Mouse (Mus musculus) stomach, embryonic 14.5 days (tissue): ENCODE measurements around the gene Rfc2. TPM values are rescaled to one million over a fixed set of nuclear protein-coding genes. Genes with fewer than 3 reads are reported as not detected.

Experiments used
- ATAC-seq: fragments of 200-750 bp; cut with Nextera tagmentation; 2 replicates; pipeline ENCODE4 v1.8.0; 2017; ENCODE audit warnings: low read depth, moderate TSS enrichment; ENCODE audit not compliant: insufficient number of reproducible peaks, insufficient read depth, low FRiP score
- H3K27ac ChIP-seq: fragments of 300-500 bp; sonication (generic); 2 replicates; pipeline ENCODE4 v1.5.1; 2014; ENCODE audit warnings: mild to moderate bottlenecking, low read length, moderate library complexity, mixed read lengths
- H3K27me3 ChIP-seq: fragments of 300-500 bp; sonication (generic); 2 replicates; pipeline ENCODE4 v1.6.1; 2014; ENCODE audit warnings: low read length, control low read depth, mixed read lengths; ENCODE audit not compliant: control insufficient read depth, insufficient read depth
- H3K36me3 ChIP-seq: fragments of 300-500 bp; sonication (generic); 2 replicates; pipeline ENCODE4 v1.6.1; 2014; ENCODE audit warnings: mild to moderate bottlenecking, control low read depth, low read length, moderate library complexity, mixed read lengths; ENCODE audit not compliant: control insufficient read depth, insufficient read depth
- H3K4me1 ChIP-seq: fragments of 300-500 bp; sonication (generic); 2 replicates; pipeline ENCODE4 v1.6.1; 2014; ENCODE audit warnings: low read length, control low read depth, mixed read lengths; ENCODE audit not compliant: control insufficient read depth, insufficient read depth
- H3K4me2 ChIP-seq: fragments of 300-500 bp; sonication (generic); replicated peaks from 2 replicates; pipeline ENCODE4 v1.6.1; 2014; ENCODE audit warnings: low read depth, low read length, control low read depth
- H3K4me3 ChIP-seq: fragments of 300-500 bp; sonication (generic); 2 replicates; pipeline ENCODE4 v1.5.1; 2014; ENCODE audit warnings: low read depth, low read length, control low read depth
- H3K9ac ChIP-seq: fragments of 300-500 bp; sonication (generic); replicated peaks from 2 replicates; pipeline ENCODE4 v1.6.1; 2014; ENCODE audit warnings: low read depth, mild to moderate bottlenecking, control low read depth, low read length, moderate library complexity, mixed read lengths
- H3K9me3 ChIP-seq: fragments of 300-500 bp; sonication (generic); 2 replicates; pipeline ENCODE4 v1.6.1; 2016; ENCODE audit warnings: low read depth, low read length, control low read depth; ENCODE audit not compliant: control insufficient read depth
- WGBS: fragments of 180-500 bp; shearing (Covaris S2); extraction: QIAGEN DNeasy Blood & Tissue Kit; methylation state at CpG from one replicate; pipeline ENCODE4 v1.1.7; 2014; 5-methylcytosine and 5-hydroxymethylcytosine counted together
- polyA plus RNA-seq: library from polyadenylated mRNA; unstranded; fragments of >200 nt; fragmentation: Nextera tagmentation; extraction: Ambion mirVana; gene quantifications from 2 replicates; pipeline ENCODE4 v1.2.1, GENCODE M21; 2014

The Rfc2 gene
- polyA plus RNA-seq, 1 experiment from 2014 or later, result 285 TPM

DNA sequence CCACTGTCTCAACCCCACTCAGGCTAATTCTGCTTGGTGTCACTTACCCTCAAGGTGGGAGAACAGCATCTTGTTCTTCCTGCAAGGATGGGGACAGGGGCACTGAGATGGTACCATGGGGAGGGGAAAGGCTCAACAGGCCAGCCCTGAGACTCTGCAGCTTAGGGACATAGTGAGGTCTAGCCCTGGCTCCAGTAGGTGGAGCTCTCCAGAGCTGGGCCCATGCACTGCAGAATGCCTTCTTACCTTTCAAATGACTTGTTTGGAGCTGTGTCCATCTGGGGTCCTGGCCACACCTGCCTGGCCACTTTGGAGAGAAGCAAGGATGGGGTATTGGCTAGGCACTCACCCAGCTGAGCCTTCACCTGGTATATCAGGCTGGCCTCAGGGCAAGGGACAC lies 25.1 kb downstream of the Rfc2 start:
- no peaks in the 10 kb centered on the region for H3K27me3 ChIP-seq
- no peak overlapping the region for H3K27ac ChIP-seq
- no peak overlapping the region for H3K4me2 ChIP-seq
- H3K36me3 ChIP-seq, result no peaks in the 10 kb centered on the region
- H3K4me1 ChIP-seq, result 0 out of 2 replicates have a peak, but pooled peaks cover 2% of the 10 kb centered on the region
- H3K9ac ChIP-seq, result no peak overlapping the region
- H3K4me3 ChIP-seq, result no peak overlapping the region
- H3K9me3 ChIP-seq, result no peaks in the 10 kb centered on the region
- ATAC-seq, result no peak

DNA sequence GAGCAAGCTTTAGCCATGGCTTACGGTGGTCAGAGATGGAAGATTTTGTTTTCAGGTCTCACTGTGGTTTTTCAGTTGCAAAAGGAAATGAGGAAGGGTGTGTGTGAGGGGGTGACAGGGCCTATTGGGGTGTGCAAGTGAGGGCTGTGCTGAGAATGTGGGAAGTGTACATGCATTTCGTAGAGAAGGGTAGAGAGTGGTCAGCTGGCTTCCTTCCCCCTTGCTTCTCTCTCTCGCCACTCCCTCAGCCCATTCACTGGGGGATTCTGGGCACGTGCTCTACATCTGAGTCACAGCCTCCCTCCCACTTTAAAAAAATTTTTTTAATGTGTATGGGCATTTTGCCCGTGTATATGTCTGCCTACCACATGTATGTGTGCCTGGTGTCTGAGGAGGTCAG lies 26.0 kb downstream of the Rfc2 start:
- H3K36me3 ChIP-seq, result no peaks in the 10 kb centered on the region
- H3K4me1 ChIP-seq, result 0 out of 2 replicates have a peak, but pooled peaks cover 2% of the 10 kb centered on the region
- no peak for ATAC-seq
- WGBS, result 65% methylated on average over 5 of the region's 5 CpGs
- no peak overlapping the region for H3K27ac ChIP-seq
- H3K27me3 ChIP-seq, result no peaks in the 10 kb centered on the region
- H3K4me3 ChIP-seq, result no peak overlapping the region
- no peak overlapping the region for H3K4me2 ChIP-seq
- H3K9ac ChIP-seq, result no peak overlapping the region
- no peaks in the 10 kb centered on the region for H3K9me3 ChIP-seq

DNA sequence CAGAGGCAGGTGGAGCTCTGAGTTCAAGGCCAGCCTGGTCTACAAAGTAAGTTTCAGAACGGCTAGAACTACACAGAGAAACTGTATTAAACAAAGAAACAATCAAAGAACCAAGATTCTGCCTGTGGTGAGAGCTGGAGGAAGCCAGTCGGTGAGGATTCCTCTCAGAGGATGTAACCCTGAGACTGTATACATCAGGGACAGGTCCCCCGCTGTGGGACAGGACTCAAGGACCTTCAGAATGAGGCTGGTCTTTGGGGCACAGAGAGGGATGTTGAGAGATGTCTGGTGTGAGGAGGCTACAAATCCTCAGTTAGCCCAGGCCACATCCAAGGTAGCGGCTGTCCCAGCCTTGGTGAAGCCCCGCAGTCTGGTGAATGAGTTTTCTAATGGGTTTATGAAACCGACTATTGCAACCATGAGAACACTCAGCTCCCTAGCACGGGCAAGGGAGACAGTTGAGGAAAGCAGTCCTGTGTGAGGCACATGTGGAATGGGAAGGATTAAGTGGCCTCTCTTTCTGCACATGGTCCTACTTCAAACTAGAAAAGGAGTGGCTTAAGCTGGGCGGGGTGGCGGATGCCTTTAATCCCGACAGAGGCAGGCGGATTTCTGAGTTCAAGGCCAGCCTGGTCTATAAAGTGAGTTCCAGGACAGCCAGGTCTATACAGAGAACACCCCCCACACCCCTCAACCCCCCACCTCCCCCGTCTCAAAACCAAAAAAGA lies 28.9 kb downstream of the Rfc2 start:
- no peak for ATAC-seq
- no peaks in the 10 kb centered on the region for H3K9me3 ChIP-seq
- H3K27me3 ChIP-seq, result no peaks in the 10 kb centered on the region
- no peak overlapping the region for H3K4me2 ChIP-seq
- H3K4me3 ChIP-seq, result no peak overlapping the region
- 82% methylated on average over 12 of the region's 12 CpGs for WGBS
- H3K4me1 ChIP-seq, result 0 out of 2 replicates have a peak, but pooled peaks cover 2% of the 10 kb centered on the region
- no peaks in the 10 kb centered on the region for H3K36me3 ChIP-seq
- H3K27ac ChIP-seq, result no peak overlapping the region
- no peak overlapping the region for H3K9ac ChIP-seq

DNA sequence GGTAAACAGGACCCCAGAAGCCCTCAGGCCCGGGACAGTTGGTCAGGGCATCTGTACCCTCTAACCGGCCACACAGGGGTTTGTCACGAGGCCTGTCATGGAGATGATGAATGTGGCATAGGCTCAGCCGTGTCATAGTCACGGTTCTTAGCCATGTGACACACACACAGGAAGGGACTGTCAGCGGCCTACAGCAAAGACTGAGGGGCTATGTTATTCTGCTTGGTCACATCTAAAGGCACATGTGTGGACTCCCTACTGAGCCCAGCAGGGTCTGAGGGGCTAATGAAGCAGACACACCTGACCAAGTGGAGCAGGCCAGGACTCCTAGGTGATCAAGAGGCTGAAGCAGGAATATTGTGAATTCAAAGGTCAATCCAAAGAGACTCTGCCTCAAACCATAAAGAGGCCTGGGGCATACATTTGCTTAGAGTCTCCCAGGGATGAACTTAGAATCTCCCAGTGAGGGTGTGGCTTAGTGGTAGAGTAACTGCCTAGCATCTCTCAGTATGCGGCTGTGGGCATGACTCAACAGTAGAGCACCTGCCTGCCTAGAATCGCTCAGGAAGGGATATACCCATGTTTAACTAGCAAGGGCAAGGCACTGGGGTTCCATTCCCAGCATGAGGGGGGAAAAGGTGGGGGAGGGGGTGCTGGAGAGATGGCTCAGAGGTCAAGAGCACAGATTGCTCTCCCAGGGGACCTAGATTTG lies 30.8 kb downstream of the Rfc2 start:
- ATAC-seq, result no peak
- Histone ChIP-seq H3K27me3 (no peaks in the 10 kb centered on the region), H3K4me1 (0 out of 2 replicates have a peak, but pooled peaks cover 2% of the 10 kb centered on the region), H3K27ac (no peak overlapping the region), H3K9ac (no peak overlapping the region), H3K9me3 (no peaks in the 10 kb centered on the region), H3K4me3 (no peak overlapping the region), H3K36me3 (peaks cover 2% of the 10 kb centered on the region; the same call in 1 of the 2 replicates), H3K4me2 (no peak overlapping the region)
- 53% methylated on average over 8 of the region's 8 CpGs for WGBS

DNA sequence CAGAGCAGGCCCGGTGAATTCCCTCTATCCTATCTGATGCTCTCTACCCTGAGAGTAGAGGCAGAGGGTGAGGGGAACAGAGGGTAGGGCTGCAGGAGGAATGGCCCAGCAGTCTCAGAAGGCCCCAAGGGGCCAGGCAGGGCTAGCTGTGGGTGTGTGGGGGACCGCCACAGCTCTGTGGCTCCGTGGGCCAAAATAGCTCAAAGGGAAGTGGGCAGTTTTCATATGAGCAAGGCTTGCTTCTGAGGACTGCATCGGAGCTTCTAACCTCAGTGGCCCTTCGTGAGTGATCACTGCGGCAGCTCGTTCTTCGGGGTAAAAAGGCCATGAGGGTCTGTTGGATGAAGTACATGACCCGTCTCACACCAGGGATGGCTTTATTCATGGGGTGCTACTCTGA lies 32.6 kb downstream of the Rfc2 start:
- 80% methylated on average over 9 of the region's 9 CpGs for WGBS
- H3K4me1 ChIP-seq, result no peaks in the 10 kb centered on the region
- no peaks in the 10 kb centered on the region for H3K27me3 ChIP-seq

DNA sequence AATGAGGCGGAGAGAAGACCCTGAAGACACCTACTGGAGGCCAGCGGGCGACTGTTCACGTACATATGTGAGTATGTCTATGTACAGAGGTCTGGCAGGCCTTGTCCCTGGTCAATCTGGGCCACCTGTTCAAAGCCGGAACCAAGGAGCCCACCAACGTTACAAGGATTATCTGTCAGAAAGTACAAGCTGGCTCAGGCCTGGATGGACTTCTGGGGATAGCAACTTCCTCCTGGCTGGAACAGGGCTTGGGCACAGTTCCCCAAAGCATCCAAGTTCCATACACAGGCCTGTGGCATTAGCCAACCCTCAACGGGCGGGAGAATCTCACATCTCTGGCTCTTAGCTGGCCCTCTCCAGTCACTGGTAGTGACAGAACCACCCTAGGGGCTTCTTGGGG lies 33.1 kb downstream of the Rfc2 start:
- Histone ChIP-seq H3K4me2 (no peak overlapping the region), H3K27me3 (no peaks in the 10 kb centered on the region), H3K9ac (no peak overlapping the region), H3K4me1 (no peaks in the 10 kb centered on the region), H3K36me3 (peaks cover 16% of the 10 kb centered on the region), H3K9me3 (no peaks in the 10 kb centered on the region), H3K27ac (no peak overlapping the region), H3K4me3 (no peak overlapping the region)
- no peak for ATAC-seq
- 84% methylated on average over 8 of the region's 8 CpGs for WGBS

More for the DNA sequence above, 32.6 kb downstream of the Rfc2 start:
- H3K9ac ChIP-seq, result no peak overlapping the region
- H3K4me3 ChIP-seq, result no peak overlapping the region
- H3K9me3 ChIP-seq, result no peaks in the 10 kb centered on the region
- no peak for ATAC-seq
- peaks cover 10% of the 10 kb centered on the region for H3K36me3 ChIP-seq
- no peak overlapping the region for H3K4me2 ChIP-seq
- no peak overlapping the region for H3K27ac ChIP-seq

DNA sequence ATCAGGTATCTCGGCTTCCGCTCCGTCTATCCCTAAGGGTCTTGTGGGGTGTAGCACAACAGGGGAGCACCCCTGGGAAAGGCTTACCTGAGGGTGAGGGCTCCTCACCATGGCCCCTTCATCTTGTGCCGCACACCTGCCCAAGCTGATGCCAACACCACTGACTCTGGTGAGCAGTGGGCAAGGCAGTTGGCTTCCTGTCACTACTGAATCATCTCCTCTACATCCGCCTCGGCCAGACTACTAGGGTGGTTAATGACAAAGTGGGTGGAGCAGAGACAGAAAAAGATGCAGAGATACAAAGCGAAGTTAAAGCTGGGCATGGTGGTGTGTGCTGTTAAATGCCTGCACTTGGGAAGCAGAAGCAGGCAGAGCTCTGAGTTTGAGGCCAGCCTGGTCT lies 33.6 kb downstream of the Rfc2 start, which contains the start of gene Lat2:
Gene Lat2 (minus strand): TSS at position 224 of the 400 bp plus-strand sequence.
- H3K9me3 ChIP-seq, result no peaks in the 10 kb centered on the region
- no peak for ATAC-seq
- H3K9ac ChIP-seq, result no peak within 1 kb of the TSS
- WGBS, result 77% methylated on average over 7 of the region's 7 CpGs
- peaks cover 21% of the 10 kb centered on the region for H3K36me3 ChIP-seq
- no peaks in the 10 kb centered on the region for H3K4me1 ChIP-seq
- H3K4me2 ChIP-seq, result no peak within 1 kb of the TSS
- no peak within 1 kb of the TSS for H3K27ac ChIP-seq
- H3K4me3 ChIP-seq, result no peak within 1 kb of the TSS
- no peaks in the 10 kb centered on the region for H3K27me3 ChIP-seq

DNA sequence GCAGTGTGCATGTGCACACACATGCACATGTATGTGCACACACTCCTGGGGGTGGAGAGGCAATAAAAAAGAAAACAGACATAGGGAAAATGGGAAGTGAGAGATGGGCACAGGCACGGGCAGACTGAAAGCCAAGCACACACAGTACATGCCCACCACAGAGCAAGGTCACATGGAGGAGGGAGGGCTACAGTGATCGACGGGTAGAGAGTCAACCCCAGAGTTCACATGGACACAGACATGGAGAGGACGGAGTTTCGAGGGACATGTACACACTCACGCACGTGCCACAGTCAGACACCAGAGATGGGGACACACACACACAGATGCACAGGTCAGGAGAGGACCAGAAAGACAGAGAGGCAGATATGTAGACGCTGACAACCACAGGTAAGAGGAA lies 34.2 kb downstream of the Rfc2 start:
- no peaks in the 10 kb centered on the region for H3K4me1 ChIP-seq
- H3K9me3 ChIP-seq, result no peaks in the 10 kb centered on the region
- 80% methylated on average over 8 of the region's 8 CpGs for WGBS
- no peak overlapping the region for H3K4me3 ChIP-seq
- no peak overlapping the region for H3K9ac ChIP-seq
- peaks cover 27% of the 10 kb centered on the region for H3K36me3 ChIP-seq
- no peak overlapping the region for H3K27ac ChIP-seq
- H3K4me2 ChIP-seq, result no peak overlapping the region
- ATAC-seq, result no peak
- H3K27me3 ChIP-seq, result no peaks in the 10 kb centered on the region
